Mouse (Mus musculus): ENCODE results near the gene Rbfox1.

- TF ChIP-seq CTCF (IDR thresholded peaks at IDR 0.05; ENCODE audit: low read depth, low read length) (no peak), POLR2A (IDR thresholded peaks at IDR 0.05; ENCODE audit: borderline replicate concordance, low read depth, low read length) (no peak)
Observed at GRCm38 (mm10) chr16:6519474-6519873, 634.3 kb downstream of the Rbfox1 start.

Measured in bone marrow macrophage, adult 2 months (primary cell).